Mouse (Mus musculus) granulocyte monocyte progenitor cell, adult 5-6 weeks (primary cell): ENCODE measurements around the gene Cdk5r1. TPM values are rescaled to one million over a fixed set of nuclear protein-coding genes. Genes with fewer than 3 reads are reported as not detected.

Source experiments
- ATAC-seq: replicated peaks from 2 replicates; pipeline ENCODE4 v1.8.0; 2016; ENCODE audit warnings: mild to moderate bottlenecking, moderate TSS enrichment, inconsistent platforms; ENCODE audit not compliant: poor library complexity, severe bottlenecking
- total RNA-seq, 2 experiments: library from RNA; stranded (forward) in 1 of 2; stranded (reverse) in 1 of 2; fragments of 200-712, 200-1000 nt in 1 of 2; fragments of >200 nt in 1 of 2; fragmentation: Nextera tagmentation in 1 of 2; gene quantifications; 2 replicates each; pipeline ENCODE4 v1.2.3; 2014 to 2017

The Cdk5r1 gene
- total RNA-seq, 2 experiments from 2014 or later = 6.3 to 15.1 TPM

GRCm38 (mm10) chr11:80479906-80480866 lies 3.4 kb downstream of the Cdk5r1 start:
- ATAC-seq = no peak

GRCm38 (mm10) chr11:80481409-80482050 lies 4.7 kb downstream of the Cdk5r1 start:
- no peak for ATAC-seq

GRCm38 (mm10) chr11:80482347-80482746 lies 5.5 kb downstream of the Cdk5r1 start:
- ATAC-seq = no peak

GRCm38 (mm10) chr11:80482921-80483320 lies 6.1 kb downstream of the Cdk5r1 start:
- ATAC-seq = no peak

GRCm38 (mm10) chr11:80483536-80484067 lies 6.8 kb downstream of the Cdk5r1 start:
- no peak for ATAC-seq

- no peak for ATAC-seq
These were observed 7.5 kb downstream of the Cdk5r1 start for GRCm38 (mm10) chr11:80484191-80484791.

- ATAC-seq = no peak
These were observed 8.3 kb downstream of the Cdk5r1 start for GRCm38 (mm10) chr11:80485120-80485551.

- no peak for ATAC-seq
These were observed 8.9 kb downstream of the Cdk5r1 start for GRCm38 (mm10) chr11:80485622-80486206.

GRCm38 (mm10) chr11:80487904-80488587 lies 11.2 kb downstream of the Cdk5r1 start:
- ATAC-seq = peak; percentile 27; the same call in 1 of the 2 replicates

GRCm38 (mm10) chr11:80489172-80489881 lies 12.5 kb downstream of the Cdk5r1 start:
- peak; percentile 8; the same call in 1 of the 2 replicates for ATAC-seq

GRCm38 (mm10) chr11:80489882-80490196 lies 13.0 kb downstream of the Cdk5r1 start:
- peak; percentile 91 for ATAC-seq

GRCm38 (mm10) chr11:80490831-80491230 lies 14.0 kb downstream of the Cdk5r1 start:
- ATAC-seq = no peak

GRCm38 (mm10) chr11:80493186-80493585 lies 16.4 kb downstream of the Cdk5r1 start:
- no peak for ATAC-seq

- ATAC-seq = peak; percentile 57
These were observed 18.0 kb downstream of the Cdk5r1 start for GRCm38 (mm10) chr11:80494852-80495251.

GRCm38 (mm10) chr11:80495972-80496371 lies 19.1 kb downstream of the Cdk5r1 start:
- no peak for ATAC-seq

- ATAC-seq = no peak
These were observed 19.8 kb downstream of the Cdk5r1 start for GRCm38 (mm10) chr11:80496640-80497039.

GRCm38 (mm10) chr11:80497225-80497919 lies 20.5 kb downstream of the Cdk5r1 start:
- ATAC-seq = no peak

GRCm38 (mm10) chr11:80498328-80499070 lies 21.7 kb downstream of the Cdk5r1 start:
- ATAC-seq = no peak
